Mouse (Mus musculus) lung, postnatal 4 days (tissue): ENCODE results near the gene C1qtnf3.
"Not testable (repeated sequence)": the region's sequence is repeated elsewhere in the genome, so short reads cannot be mapped to it uniquely, and the experiment has no call there.

ENCODE experiments used
- DNase-seq, 2 experiments: peaks; one replicate each; pipeline ENCODE4 v3.0.0; 2021

The C1qtnf3 gene

GRCm38 (mm10) chr15:10959277-10960026 lies 7.3 kb downstream of the C1qtnf3 start:
- no peak for DNase-seq

- no peak for DNase-seq
Observed at GRCm38 (mm10) chr15:10960267-10960666, 8.1 kb downstream of the C1qtnf3 start.

DNA sequence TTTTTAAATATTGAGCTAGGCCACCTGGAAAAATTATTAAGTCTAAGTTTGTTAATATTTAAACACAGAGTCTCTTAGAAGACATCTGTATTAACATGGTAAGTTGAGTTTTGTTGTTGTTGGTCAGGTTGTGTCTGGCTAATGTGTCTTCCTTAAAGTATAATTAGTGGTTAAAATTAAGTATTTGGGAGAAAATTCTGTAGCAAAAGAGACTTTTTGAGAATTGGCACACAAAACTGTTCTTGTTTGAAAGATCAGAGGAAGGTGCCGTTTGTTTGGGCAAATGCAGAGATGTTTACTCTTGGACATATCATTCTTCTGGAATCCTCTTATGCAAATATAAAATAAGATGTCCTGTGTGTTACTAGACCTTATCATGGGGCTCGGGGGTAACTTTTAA lies 10.5 kb downstream of the C1qtnf3 start:
- no peak for DNase-seq

- no peak for DNase-seq
Observed at GRCm38 (mm10) chr15:10969439-10969838, 17.3 kb downstream of the C1qtnf3 start.

- DNase-seq = no peak
Observed at GRCm38 (mm10) chr15:10970777-10971176, 18.6 kb downstream of the C1qtnf3 start.

DNA sequence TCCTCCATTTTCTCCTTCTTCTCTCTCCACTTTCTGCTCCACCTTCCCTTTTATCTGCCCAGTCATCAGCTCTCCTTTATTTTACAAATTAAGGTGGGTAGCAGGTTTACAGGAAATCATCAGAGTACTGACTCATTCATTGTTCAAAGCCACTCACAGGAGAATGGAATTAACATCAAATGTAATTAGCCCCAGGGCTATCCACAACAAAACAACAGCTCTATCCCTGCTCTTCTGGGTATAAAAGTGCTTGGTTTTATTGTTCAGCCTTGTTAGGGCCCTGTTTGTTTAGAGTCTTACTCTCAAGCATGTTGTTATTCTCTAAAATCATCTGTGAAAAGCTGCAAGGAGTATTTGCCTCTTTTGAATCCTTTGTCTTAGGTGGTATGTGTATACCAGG lies 25.0 kb downstream of the C1qtnf3 start:
- no peak for DNase-seq

DNA sequence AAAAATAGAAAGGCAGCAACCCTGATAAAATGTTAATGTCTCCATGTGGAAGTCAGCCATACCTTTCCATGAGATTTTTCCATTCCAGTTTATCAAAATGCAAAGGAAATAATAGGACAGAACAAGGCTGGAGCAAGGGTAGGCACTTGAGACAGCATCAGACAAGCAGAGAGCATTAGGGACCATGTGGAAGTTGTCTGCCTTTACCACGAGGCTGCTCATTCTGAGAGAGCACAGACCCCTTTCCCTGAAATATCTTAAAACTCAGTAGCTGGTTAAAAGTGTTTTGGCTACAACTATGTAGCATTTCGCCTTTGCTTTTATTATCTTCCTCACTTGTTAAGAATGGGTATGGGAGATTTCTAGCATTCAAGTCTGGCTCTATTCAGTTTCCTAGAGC lies 28.6 kb downstream of the C1qtnf3 start:
- no peak for DNase-seq

- peak; percentile 89 to 92 for DNase-seq
Observed at GRCm38 (mm10) chr15:10981377-10982063, 29.4 kb downstream of the C1qtnf3 start, which contains the start of gene Amacr. Gene Amacr, plus strand, starts transcription at chr15:10981756.

- no peak for DNase-seq
Observed at GRCm38 (mm10) chr15:10982064-10982435, 29.9 kb downstream of the C1qtnf3 start.

- no peak for DNase-seq
Observed at GRCm38 (mm10) chr15:10985756-10986155, 33.6 kb downstream of the C1qtnf3 start.

DNA sequence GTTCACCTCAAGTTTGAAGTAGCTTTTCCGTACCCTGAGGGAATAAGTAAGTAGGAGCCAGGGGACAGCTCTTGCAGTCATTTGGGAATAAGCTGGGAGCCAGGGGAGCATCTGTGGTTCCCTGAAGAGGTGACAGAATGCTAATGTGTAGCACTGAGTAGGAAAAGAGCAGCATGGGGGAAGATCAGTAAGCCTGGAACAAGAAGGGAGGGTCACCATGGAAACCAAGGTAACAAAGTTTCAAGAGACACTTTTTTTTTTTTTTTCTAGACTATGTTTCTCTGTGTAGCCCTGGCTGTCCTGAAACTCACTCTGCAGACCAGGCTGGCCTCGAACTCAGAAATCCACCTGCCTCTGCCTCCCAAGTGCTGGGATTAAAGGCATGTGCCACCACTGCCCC lies 34.3 kb downstream of the C1qtnf3 start:
- DNase-seq = not testable (repeated sequence)

- no peak for DNase-seq
Observed at GRCm38 (mm10) chr15:10990411-10990810, 38.3 kb downstream of the C1qtnf3 start.

- no peak for DNase-seq
Observed at GRCm38 (mm10) chr15:10991566-10991965, 39.4 kb downstream of the C1qtnf3 start.

DNA sequence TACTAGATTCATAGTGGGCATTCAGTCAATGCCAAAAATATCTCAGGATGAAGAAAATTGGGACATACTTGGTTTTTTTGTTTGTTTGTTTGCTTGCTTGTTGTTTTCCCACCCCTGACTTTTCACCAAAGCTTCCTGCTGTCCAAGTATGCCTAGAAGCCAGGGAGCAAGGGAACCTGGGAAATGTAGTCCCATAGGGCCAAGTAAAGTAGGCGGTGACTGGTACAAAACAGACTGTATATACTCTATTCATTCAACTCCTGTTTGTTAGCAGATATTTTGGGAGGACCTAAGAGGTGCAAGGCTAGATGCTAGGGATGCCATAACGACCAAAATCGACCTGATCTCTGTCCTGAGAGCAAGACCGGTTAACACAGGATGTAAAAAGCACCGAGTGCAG lies 47.7 kb downstream of the C1qtnf3 start:
- DNase-seq = no peak

DNA sequence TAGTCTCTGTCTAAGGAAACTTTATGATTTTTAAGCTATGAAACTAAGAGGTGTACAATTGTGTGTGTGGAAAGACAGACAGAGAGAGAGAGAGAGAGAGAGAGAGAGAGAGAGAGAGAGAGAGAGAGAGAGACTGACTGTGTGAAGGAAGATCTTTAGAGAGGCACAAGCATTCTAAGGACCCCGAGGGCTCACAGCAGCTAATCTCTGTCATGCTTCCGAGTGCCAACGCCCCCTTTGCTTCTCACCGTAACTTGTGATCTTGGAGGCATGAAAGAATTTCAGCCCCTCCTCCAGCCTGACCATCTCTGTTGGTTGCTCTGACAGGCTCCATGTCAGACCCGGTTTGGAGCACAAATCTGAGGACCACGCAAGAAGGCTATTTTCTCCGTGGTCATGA lies 48.3 kb downstream of the C1qtnf3 start, which contains the start of gene Slc45a2:
TSS of gene Slc45a2 (plus strand) at position 301 of the 400 bp plus-strand sequence.
- no peak for DNase-seq

DNA sequence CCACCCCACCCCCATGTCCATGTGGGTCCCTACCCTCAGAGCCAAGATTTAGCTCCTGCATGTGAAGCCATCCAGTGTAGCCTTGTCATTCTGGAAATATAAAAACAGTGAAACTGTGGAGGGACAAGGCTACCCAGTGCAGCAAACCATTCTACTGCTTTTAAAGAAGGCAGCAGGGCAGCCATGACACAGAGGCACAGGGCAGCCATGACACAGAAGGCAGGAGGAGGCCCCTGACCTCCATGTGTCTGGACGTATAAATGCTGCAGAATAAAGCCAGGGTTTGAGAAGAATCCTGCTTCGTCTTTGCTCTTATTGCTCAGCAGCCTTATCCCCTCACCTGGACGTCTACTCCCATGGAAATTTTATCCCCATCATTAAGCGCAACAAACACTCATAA lies 51.7 kb downstream of the C1qtnf3 start:
- no peak for DNase-seq

GRCm38 (mm10) chr15:11004646-11005045 lies 52.5 kb downstream of the C1qtnf3 start:
- no peak for DNase-seq

GRCm38 (mm10) chr15:11008756-11009155 lies 56.6 kb downstream of the C1qtnf3 start:
- no peak for DNase-seq

DNA sequence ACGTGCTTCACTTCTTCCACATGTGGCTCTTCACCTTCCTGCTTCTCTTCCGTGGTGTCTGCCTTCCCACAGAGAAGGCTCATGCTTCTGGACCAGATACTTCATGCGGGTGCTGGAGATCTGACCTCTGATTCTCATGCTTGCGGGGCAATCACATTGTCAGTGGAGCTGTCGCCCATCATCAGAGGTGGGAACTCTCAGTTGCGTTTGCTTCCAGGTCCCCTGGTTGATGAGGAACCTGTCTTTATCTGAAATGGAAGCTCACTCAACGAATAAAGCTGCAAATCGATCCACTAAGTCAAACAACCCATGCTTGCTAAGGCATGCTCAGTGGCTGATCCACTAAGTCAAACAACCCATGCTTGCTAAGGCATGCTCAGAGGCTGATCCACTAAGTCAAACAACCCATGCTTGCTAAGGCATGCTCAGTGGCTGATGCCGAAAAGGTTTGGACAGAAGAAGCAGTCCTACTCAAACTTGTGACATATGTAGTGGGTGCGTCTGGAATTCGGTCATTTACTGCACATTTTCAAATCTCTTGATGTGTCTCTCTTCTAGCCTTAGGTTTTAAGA lies 58.9 kb downstream of the C1qtnf3 start:
- no peak for DNase-seq

DNA sequence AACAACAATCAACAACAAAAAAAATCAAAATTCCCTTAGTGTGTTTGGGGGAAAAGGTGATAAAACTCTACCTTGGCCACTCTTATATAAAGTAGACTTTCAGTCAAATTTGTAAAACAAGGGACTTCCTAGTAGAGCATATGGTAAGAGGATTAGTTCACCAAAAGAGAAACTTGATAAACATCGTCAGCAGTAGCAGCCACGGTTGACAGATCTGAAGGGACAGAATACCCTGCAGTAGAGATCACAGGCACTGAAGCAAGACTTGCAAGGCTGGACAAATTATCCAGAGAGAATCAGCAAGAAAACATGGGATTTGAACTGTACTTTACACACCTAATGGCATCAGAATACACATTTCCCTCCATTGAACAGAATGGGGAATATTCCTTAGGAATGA lies 62.8 kb downstream of the C1qtnf3 start:
- DNase-seq = no peak

DNA sequence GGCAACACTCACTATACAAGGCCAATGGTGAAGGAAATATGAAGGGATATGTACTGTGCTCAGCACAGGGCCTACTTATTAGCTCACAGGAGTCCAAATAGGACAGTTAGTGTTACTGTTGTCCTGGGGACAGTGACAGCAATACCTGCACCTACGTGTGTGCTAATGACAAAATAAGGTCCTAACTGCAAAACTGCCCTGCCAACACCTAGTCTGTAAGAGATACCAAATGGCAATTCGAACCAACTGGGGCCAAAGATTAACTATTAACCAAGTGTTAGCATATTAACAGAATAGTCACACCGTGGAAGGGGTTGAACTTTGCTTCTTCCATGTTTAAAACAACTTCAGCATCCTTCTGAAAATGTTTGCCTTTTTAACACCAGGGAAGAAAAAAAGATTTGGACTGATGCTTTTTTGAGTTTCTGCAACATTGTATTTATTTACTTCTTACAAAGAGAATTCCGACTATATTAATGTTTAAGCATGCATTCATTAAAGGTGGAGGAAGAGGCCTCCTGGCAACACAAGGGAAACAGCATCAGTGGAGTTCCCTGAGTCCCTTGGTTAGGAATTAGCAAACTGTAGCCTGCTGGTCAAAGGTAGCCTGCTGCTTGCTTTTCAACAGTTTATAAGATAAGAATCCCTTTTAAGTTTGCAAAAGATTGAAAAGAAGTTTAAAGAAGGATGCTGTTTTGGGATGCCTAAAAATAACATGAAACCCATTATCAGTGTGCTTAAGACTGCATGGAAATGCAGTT lies 74.8 kb downstream of the C1qtnf3 start:
- DNase-seq = no peak
